Mouse (Mus musculus): ENCODE measurements at regions not wholly inside any gene's neighbourhood (a gene's known extent, or its start where the extent isn't known, plus 50 kb on each side); places are given as distances from the start of the nearest gene placed in this dataset.

GRCm38 (mm10) chr13:3708896-3709631 is 75.2 kb downstream of the Asb13 start:
- no peak for DNase-seq (ENCODE audit: low spot score in 2 of 2)

Data from gastrocnemius, adult 8-10 months (tissue).